Mouse (Mus musculus): Measurements from ENCODE around the gene Srrd.
A peak's percentile ranks its signal among the peaks of the same experiment; 100 is the strongest.

Srrd gene

DNA sequence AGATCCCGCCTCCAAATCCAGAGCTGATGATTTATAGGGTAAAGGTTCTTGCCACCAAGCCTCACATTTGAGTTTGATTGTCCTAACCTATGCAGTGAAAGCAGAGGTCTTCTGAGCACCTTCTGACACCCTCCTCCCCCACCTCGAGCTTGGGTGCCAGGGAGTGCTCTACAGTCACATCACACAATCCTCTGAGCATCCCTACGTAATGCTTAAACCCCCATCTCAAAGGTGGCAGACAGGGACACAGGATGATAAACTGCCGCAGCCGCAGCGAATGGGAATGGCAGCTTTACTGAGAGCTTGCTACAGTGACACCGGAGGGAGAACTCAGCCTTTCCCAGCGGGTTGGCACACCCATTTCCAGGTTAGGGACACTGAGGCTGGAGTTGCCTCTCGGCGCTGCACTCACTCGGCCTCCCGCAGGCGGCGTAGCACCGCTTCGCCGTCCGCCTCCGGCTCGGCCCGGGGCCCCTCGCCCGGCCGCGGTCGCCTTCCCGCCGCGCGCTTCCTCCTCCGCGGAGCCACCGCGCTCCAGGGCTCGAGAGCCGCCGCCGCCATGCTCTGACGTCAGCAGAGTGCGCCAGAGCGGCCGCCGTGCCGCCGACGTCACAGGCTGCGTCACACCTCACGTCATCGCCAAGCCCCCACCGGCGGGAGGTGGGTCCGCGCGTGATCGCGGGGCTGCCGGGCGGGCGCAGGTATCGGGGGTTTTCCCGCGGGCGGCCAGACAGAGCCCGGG lies at the start of gene Srrd, which contains the start of gene Hps4:
Srrd (minus strand) TSS at position 578 of the 742 bp plus-strand sequence.
Hps4 (plus strand) TSS at position 621 of the 742 bp plus-strand sequence.
- DNase-seq (ENCODE audit: low read depth, low spot score), result peak; percentile 89

DNA sequence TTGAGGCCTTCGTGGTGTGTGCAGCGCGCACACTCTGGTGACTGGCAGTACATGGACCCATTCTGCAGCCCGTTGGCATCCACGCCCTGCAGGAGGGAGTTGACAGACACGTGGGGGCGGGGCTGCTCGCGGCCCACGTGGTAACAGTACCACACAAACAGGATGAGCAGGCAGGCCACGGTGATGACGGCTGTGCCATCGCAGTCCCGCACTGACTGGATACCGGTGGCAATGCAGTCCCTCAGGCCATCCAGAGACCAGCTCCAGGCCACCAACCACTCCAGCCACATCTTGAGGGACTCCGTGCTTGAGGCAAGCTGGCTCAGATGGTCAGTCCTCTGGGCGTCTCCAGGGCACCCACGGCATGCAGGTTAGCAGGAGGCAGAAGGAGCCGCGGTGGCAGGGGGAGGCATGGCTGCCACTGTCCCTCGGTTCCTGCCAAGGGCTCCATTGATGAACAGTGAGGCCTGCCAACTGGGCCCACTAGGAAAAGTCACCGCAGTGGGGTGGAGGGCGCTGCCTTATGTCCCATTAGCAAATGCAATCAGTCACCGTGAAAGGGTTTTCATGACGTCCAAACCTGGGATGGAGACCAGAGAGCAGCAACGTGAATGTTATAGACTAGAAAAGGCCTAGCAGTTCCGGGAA lies 49.0 kb upstream of the Srrd start:
- no peak for DNase-seq (ENCODE audit: low read depth, low spot score)

DNA sequence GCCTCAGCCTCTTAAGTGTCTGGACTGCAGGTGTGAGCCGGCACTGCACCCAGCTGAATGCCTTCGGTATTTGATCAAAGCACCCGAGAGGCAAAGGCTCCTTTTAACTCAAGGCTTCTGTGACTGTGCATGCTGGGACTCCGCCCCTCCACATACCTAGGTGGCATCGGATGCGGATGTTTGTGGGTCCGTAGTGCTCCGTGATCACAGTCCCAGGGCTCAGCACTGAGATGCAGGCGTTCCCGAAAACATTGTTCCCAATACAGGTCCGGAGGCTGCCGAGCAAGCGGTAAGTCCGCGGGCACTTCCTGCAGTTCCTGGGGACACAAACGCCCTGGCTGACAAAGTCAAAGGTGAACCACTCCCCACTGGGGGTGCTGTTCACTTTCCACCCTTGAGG lies 48.2 kb upstream of the Srrd start:
- no peak for DNase-seq (ENCODE audit: low read depth, low spot score)

DNA sequence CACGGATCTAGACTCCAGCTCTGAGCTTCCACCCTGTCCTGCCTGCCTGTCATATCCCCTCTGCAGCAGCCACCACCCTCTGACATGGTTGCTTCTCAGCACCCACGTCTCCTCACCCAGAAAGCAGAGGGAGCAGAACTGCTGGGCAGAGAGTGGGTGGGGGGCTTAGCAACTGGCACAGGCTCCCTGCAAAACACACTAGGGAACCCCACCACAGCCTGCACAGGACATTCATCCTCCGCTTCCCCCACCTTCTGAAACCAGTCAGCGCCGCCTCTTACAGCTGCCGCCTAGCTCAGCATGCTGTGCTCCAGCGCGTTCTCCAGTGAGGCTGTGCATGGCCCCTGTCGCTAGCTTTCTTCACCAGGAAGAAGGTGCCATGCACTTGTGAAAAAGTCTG lies 46.5 kb upstream of the Srrd start:
- no peak for DNase-seq (ENCODE audit: low read depth, low spot score)

DNA sequence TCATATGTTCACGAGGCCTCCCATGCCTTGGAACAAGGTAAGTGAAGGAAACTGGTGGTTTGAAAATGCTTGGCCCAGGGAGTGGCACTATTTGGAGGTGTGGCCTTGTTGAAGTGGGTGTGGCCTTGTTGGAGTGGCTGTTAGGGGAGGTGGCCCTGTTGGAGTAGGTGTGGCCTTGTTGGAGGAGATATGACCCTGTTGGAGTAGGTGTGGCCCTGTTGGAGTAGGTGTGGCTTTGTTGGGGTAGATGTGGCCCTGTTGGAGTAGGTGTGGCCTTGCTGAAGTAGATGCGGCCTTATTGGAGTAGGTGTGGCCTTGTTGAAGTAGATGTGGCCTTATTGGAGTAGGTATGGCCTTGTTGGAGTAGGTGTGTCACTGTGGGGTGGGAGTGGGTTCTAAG lies 43.1 kb upstream of the Srrd start:
- no peak for DNase-seq (ENCODE audit: low read depth, low spot score)

DNA sequence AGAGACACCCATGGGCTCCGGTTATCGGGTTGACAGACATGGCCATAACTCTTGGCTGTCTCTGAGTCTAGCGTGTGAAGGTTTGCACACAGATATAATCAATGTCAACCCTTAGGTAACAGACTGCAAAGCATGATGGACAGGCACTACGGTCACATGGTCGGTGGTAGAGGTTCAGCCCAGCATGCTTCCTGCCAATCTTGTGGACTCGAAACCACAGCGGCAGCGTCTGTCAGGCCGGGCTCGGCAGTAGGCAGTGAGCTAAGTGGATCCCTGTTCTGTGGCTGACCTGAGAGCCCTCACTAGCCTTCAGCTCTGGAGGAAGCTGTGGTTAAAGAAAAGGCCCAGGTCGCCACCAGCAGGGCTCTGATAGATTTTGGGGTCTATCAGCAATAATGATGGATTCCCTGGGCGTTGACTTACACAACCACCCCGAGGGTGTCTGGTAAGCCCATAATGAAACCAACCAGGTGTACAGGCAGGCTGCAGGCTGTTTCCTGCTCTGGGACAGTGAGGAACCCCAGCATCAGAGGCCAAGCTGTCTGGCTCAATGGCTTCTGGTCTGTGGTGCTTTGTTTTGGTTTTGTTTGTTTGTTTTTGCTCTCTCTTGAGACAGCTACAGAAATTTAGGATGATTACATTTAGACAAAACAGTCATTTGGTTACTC lies 42.1 kb upstream of the Srrd start:
- DNase-seq (ENCODE audit: low read depth, low spot score), result no peak

DNA sequence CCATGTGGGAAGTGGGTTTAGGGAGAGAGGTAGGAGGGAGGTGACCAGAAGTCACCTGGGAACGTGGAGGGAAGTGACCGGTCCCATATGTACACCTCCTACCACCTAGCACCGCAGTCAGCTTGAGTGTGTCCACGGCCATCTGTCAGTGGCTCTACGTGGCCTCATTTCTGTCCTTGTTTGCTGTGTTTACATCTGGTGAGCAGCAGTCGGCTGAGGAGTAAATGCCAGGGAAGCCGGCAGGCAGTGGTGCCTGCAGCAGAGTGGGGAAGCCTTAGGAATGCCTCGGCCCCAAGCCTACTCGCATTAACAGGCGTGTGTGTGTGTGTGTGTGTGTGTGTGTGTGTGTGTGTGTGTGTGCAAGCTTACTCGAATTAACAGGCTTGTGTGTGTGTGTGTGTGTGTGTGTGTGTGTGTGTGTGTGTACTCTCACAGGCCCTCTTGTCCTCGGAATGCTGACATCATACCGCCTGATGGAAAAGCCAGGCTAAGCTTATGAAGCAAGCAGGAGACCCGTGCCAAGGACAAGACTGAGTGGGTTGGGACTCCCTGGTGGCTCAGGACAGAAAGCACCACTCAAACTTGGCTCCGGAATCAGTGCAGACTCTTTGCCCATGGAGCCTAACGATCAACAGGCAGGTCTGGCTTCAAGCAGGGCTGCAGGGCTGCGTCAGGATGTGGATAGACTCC lies 39.9 kb upstream of the Srrd start:
- no peak for DNase-seq (ENCODE audit: low read depth, low spot score)

DNA sequence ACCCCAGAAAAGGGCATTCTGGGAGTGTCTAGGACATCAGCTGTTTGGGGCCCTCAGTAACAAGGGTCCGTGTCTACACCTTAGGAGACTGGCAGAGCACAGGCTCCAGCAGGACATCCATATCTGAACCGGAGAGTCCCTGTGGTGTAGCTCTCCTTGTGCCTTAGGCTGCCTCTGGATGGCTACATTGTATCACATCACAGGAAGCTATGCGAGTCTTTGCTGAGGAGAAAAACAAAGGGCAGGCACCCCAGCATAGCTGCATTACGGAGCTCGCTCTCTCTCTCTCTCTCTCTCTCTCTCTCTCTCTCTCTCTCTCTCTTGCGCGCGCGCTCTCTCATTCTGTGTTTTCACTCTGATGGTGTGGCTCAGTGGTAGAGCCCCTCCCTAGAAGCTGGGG lies 39.2 kb upstream of the Srrd start:
- no peak for DNase-seq (ENCODE audit: low read depth, low spot score)

DNA sequence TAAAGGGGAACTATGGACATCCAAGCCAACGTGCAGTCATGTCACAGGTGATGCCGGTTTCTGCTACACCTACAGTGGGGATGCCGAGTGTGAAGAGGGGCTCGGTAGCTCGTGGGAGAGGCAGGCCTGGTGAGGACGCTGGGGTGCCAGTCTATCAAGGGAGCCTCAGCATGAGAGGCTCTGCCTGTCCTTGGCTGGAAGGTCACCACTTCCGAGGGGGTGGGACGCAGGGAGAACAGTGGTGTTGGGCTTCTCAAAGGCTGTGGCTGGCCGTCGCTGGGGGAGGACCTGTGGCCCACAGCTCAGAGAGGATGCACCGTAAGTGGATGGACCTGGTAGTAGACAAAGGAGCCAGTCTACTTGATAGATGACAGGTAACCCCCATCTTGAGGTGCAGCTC lies 38.3 kb upstream of the Srrd start:
- no peak for DNase-seq (ENCODE audit: low read depth, low spot score)

DNA sequence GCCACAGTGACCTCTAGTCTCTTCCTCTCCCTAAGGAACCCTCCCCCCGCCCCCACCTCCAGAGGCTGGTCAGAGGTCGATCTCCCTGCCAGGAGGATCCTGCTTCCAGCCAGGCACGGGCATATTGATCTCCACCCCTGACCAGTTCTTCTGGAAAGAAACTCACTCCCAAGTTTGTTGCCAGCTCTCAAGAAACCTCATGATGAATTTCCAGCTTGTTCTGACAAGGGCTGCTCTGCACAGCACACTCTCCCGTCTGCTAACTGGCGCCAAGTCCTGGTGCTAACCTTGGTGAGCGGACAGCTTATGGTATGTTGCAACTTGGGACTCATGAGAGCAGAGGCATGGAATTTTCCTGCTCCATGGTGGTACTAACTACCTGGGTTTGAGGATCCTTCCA lies 35.9 kb upstream of the Srrd start:
- DNase-seq (ENCODE audit: low read depth, low spot score), result no peak

DNA sequence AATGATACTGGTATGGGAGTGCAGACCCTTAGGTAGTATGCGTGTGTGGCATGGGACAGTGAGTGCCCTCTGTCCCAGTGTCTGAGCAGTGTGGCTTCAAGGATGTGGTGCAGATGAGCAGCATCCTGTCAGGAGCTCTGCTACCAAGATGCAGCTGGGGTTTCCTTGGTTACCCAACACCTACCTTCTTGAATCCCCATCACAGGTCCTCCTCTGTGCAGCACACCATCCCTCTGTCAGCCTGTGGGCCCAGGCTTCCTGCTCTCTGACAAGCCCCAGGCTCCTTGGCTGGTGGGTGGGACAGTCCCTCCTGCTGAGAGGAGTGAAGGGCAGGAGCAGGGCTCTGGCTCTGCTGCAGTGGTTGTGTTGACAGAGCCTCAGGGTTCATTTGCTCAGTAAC lies 34.5 kb upstream of the Srrd start:
- no peak for DNase-seq (ENCODE audit: low read depth, low spot score)

DNA sequence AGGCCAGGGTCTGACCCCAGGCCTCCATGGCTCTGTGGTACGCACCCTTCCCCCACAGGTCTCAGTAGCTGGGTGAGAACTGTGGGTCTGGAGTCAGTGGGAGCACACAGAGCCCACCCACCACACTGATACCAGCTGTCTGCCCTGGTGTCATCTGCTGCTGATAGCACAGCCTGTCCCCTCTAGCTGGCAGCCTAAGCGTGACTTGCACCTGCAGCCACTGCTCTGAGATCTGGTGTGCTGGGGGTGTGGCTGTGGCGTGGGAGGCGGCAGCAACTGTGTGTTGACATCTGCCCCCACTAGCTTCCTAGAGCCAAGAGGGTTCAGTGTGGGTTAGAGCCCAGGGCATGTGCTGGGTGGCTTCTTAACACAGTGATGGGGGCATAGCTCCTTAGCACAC lies 33.3 kb upstream of the Srrd start:
- no peak for DNase-seq (ENCODE audit: low read depth, low spot score)

DNA sequence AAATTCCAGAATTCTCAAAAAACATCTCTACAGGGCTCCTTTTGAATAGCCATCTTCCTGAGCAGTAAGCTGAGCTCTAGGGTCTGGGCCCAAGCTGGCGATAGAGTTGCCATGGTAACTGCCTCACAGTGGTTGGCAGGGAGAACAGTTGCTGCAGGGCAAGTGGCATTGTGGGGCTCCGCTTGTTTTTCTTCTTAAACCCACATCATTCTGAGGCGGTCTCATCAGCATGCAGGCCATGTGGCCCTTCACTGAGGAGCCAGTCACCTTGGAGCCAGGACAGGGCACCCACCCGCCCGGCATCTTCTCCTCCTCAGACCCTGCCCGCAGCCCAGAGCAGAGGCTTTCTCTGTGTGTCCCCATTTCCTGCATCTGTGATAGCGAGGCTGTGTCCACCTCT lies 29.1 kb upstream of the Srrd start:
- DNase-seq (ENCODE audit: low read depth, low spot score), result peak; percentile 54

DNA sequence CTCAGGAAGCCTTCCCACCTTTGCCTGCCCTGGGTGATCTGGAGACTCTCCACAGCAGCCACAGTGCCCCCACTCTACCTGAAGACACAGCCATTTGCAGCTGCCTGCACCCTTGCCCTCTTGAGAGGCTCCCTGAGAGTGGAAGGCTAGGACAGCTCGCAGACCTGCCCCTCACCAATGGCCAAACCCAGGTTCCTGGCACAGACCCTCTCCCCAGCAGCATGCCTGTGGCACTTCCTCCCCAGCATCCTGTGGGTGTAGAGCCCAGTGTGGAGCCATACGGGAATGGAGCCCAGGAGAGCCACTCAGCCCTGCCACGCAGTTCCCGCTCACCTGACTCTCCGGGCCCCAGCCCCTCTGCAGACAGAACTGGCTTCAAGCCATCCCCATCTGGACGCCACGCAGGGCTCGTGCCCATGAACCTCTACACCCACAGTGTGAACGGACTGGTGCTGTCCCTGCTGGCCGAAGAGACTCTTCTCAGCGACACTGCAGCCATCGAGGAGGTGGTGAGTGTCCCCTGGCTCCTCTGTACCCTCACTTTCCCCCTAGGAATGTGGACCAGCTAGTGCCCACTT lies 27.5 kb upstream of the Srrd start:
- DNase-seq (ENCODE audit: low read depth, low spot score), result no peak

DNA sequence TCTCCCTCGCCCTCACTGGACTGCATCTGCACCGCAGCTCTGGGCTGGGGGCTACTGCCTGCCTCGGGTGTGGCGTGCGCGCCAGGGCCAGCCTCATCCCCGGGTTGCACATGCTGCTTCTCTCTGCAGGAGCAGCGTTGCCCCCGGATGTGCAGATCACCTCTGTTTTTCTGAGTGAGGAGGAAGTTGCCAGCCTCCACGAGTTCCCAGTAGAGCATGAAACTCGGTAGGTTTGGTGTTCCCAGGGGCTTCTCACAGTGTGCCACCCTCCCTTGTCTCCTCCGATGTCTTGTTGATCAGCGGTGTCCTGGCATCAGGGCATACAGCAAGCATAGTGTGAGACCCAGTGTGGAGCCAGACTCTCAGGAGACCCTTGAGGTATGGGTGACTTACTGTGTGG lies 26.5 kb upstream of the Srrd start:
- DNase-seq (ENCODE audit: low read depth, low spot score), result no peak

DNA sequence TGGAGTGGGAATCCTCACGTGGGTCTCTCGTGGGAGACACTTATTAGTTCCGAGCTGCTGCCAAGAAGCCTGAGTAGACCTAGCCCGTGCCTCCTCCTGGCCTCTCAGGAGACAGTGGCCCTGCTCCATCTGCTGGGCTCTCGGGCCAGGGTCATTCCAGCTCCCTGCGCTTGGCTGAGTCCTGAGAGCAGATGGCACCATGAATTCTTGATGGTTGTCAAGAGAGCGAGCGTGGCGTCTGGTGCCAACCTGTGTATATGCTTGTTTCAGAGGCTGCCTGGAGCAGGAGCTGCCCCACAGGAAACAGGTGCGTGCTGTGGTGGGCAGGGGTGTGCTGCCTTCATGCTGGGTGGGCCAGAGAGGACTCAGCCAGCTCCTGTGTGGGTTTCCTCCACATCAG lies 25.8 kb upstream of the Srrd start:
- no peak for DNase-seq (ENCODE audit: low read depth, low spot score)

DNA sequence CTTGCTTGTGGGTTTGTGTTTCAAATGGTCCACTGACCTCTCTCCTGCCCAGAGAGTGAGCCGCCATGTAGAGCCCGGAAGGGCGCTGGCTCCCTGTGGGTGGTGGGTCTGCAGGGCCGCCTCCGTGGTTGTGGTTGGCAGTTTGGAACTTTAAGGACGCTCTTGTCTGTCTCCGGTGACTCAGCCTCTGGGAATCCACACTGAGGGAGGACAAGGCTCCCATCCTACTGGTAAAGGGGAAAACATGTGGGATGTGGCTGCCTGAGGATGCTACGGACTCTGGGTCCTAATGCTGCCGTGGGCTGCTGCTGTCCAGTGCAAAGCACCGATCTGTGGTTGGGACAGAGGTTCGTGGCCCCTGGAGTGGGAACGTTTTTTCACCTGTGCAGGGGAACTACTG lies 25.1 kb upstream of the Srrd start:
- DNase-seq (ENCODE audit: low read depth, low spot score), result no peak

DNA sequence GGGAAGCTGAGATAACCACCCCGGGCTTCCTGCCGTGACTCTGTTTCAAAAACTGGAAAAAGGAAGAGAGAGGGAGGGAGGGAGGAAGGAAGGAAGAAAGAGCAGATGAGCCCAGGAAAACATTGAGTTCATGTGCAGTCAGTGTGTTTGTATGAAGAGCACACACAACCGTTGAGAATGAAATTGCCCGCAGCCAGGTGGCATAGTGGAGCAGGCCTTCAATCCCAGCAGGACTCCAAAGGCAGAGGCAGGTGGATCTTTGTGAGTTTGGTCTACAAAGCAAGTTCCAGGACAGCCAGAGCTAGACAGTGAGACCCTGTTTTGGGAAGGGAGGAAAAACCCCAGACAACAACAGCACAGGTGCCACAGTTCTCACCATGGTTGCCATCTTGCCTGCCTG lies 24.5 kb upstream of the Srrd start:
- DNase-seq (ENCODE audit: low read depth, low spot score), result no peak

DNA sequence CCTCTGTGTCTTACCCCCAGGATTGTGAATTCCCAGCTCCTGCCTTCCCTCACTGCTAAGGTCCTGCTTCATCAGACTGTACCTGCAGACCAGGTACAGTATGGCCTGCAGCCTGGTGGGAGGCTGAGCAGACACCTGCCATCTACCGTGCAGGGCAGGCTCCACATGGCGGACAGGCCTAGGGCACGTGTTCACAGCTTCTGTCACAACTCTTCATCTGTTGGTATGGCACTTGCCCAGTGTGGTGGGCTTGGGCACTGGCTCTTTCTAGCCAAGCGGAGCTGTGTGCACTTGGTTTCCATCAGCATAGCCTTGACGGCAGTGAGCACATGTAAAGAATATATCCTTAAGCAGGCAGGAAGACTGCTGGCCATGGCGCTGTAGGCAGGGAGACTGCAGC lies 24.0 kb upstream of the Srrd start:
- no peak for DNase-seq (ENCODE audit: low read depth, low spot score)

DNA sequence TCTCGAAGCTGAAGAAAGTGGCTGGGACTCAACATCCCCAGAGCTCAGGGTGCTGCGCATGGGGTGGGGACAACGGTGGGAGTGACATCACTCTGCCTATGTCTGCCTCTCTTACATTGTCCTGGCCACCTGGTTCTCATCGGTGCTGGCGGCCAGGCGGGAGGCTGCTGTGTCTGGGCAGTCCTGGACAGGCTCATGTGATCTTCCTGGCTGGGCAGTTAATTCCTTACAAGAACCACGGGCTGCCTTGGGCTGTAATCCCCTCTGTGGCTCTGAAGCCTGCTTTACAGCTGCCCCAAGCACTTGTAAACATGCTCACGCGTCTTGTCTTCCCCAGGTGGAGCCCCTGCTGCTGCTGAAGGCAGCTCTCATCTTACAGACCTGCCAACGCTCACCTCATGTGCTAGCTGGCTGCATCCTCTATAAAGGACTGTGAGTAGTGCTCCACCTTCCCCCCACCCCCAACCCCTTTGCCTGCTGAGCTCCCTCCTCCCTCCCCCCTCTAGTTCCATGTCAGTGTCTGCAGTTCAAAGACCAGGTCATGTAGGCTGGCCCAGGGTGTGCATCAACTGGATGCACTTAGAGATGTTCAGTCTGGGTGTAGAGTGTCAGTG lies 21.5 kb upstream of the Srrd start:
- DNase-seq (ENCODE audit: low read depth, low spot score), result no peak

DNA sequence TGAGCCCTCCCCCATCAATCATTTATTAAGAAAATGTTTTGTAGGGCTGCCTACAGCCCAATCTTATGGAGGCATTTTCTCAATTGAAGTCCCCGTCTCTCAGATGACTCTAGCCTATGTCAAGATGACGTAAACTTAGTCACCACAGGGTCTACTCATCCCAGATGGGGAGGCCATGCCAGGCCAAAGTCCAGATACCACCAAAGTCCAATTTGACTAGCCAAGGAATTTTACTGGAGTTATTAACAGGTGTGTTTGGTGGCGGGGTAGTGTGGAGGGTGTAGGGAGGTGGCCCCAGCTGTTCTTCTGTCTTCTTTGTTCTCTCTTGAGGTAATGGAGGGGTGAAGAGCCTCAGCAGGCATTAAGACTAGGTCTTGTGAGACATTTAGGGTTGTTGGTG lies 17.2 kb upstream of the Srrd start:
- no peak for DNase-seq (ENCODE audit: low read depth, low spot score)

DNA sequence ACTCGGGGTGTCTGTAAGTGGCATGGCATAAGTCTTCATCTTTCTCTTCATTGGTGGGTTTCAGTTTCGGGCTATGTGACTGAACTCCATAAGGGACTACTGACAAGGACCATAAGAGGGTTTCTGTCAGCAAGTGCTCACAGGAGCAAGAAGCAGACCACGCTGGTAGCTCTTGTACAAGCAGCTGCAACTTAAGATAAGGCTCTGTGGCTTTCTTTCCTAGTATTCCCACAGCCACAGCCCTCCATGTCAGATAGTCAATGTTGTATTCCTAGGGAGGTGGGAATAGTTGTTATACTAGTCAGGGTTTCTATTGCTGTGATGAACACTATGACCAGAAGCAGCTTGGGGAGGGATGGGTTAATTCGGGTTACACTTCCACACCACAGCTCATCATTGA lies 16.7 kb upstream of the Srrd start:
- no peak for DNase-seq (ENCODE audit: low read depth, low spot score)

Measured in mesoderm, embryonic 11.5 days (tissue).